Mouse (Mus musculus) heart, embryonic 11.5 days (tissue): ENCODE results near the gene Ankrd12. TPM values are rescaled to one million over a fixed set of nuclear protein-coding genes. Genes with fewer than 3 reads are reported as not detected.

Experiments
- ATAC-seq: fragments of 200-750 bp; cut with Nextera tagmentation; replicated peaks from 2 replicates; pipeline ENCODE4 v1.8.0; 2017; ENCODE audit warnings: moderate library complexity; ENCODE audit not compliant: insufficient number of reproducible peaks, low FRiP score, low TSS enrichment
- H3K27ac ChIP-seq: fragments of 300-500 bp; sonication (generic); 2 replicates; pipeline ENCODE4 v1.5.1; 2014; ENCODE audit warnings: mild to moderate bottlenecking, low read depth, low read length
- H3K27me3 ChIP-seq: fragments of 300-500 bp; sonication (generic); 2 replicates; pipeline ENCODE4 v1.6.1; 2014; ENCODE audit warnings: mild to moderate bottlenecking, low read length, mixed read lengths; ENCODE audit not compliant: control insufficient read depth, insufficient read depth
- H3K36me3 ChIP-seq: fragments of 300-500 bp; sonication (generic); 2 replicates; pipeline ENCODE4 v1.6.1; 2014; ENCODE audit warnings: mild to moderate bottlenecking, low read length, moderate library complexity, mixed read lengths; ENCODE audit not compliant: control insufficient read depth, insufficient read depth
- H3K4me1 ChIP-seq: fragments of 300-500 bp; sonication (generic); 2 replicates; pipeline ENCODE4 v1.6.1; 2014; ENCODE audit warnings: low read length; ENCODE audit not compliant: control insufficient read depth, insufficient read depth
- H3K4me2 ChIP-seq: fragments of 300-500 bp; sonication (generic); 2 replicates; pipeline ENCODE4 v1.6.1; 2014; ENCODE audit warnings: mild to moderate bottlenecking, moderate library complexity
- H3K4me3 ChIP-seq: fragments of 300-500 bp; sonication (generic); 2 replicates; pipeline ENCODE4 v1.5.1; 2014; ENCODE audit warnings: low read depth, low read length
- H3K9ac ChIP-seq: fragments of 300-500 bp; sonication (generic); 2 replicates; pipeline ENCODE4 v1.6.1; 2014; ENCODE audit warnings: mild to moderate bottlenecking, low read depth, low read length, moderate library complexity
- H3K9me3 ChIP-seq: fragments of 300-500 bp; sonication (generic); replicated peaks from 2 replicates; pipeline ENCODE4 v1.6.1; 2016; ENCODE audit warnings: low read length; ENCODE audit not compliant: control insufficient read depth
- WGBS: fragments of 180-500 bp; shearing (Covaris S2); extraction: QIAGEN DNeasy Blood & Tissue Kit; methylation state at CpG from one replicate; pipeline ENCODE4 v1.1.7; 2014; ENCODE audit not compliant: insufficient replicate concordance; 5-methylcytosine and 5-hydroxymethylcytosine counted together
- polyA plus RNA-seq: library from polyadenylated mRNA; unstranded; fragments of >200 nt; fragmentation: Nextera tagmentation; extraction: Ambion mirVana; gene quantifications from 2 replicates; pipeline ENCODE4 v1.2.1, GENCODE M21; 2014

Ankrd12 gene
- polyA plus RNA-seq, 1 experiment from 2014 or later: 17.7 TPM

DNA sequence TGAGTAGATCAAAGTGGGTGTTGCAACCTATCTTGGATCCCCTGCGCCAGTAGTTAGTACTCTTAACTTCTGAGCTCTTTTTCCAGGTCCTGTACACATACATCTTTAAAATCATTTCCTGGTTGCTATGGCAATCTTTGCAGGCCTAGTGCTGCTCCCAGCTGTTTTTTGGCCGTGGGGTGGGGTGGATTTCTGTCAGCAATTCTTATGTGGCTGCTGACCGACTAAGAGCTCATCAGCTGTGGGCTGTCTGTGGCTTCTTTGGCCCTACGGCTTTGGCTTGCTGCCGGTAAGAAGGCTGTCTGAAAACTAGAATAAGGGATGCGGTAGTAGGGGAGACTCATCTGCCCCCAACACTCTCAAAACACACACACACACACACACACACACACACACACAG lies 33.9 kb upstream of the Ankrd12 start:
- H3K4me3 ChIP-seq: peak overlapping the region; percentile 73
- H3K9ac ChIP-seq: peak overlapping the region; percentile 78; the same call in 1 of the 2 replicates
- H3K4me2 ChIP-seq: peak overlapping the region; percentile 79
- no peaks in the 10 kb centered on the region for H3K27me3 ChIP-seq
- H3K9me3 ChIP-seq: no peaks in the 10 kb centered on the region
- H3K4me1 ChIP-seq: peaks cover 5% of the 10 kb centered on the region; the same call in 1 of the 2 replicates
- peak overlapping the region; percentile 29; the same call in 1 of the 2 replicates for H3K27ac ChIP-seq
- peaks cover 3% of the 10 kb centered on the region; the same call in 1 of the 2 replicates for H3K36me3 ChIP-seq
- ATAC-seq: no peak
- 46% methylated on average over 6 of the region's 6 CpGs for WGBS

DNA sequence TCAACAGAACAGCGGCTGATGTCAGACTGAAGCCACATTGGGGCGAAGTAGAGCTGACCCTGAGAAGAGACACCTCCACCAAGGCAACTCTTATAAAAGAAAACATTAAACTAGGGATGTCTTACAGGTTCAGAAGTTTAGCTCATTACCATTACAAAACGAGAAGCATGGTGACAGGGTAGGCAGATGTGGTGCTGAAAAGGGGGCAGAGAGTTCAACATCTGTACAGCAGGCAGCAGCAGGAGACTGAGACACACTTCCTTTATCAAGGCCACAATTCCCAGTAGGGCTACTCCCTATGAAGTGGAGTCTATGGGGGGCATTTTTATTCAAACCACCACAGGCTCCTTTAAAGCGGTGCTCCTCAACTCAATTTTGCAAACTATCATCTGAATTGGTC lies 31.3 kb upstream of the Ankrd12 start:
- H3K4me1 ChIP-seq: peaks cover 5% of the 10 kb centered on the region; the same call in 1 of the 2 replicates
- 84% methylated on average over 4 of the region's 4 CpGs for WGBS
- H3K9ac ChIP-seq: no peak overlapping the region
- ATAC-seq: no peak
- H3K4me2 ChIP-seq: no peak overlapping the region
- no peak overlapping the region for H3K4me3 ChIP-seq
- no peaks in the 10 kb centered on the region for H3K9me3 ChIP-seq
- H3K27me3 ChIP-seq: no peaks in the 10 kb centered on the region
- no peaks in the 10 kb centered on the region for H3K36me3 ChIP-seq
- no peak overlapping the region for H3K27ac ChIP-seq

- no peaks in the 10 kb centered on the region for H3K36me3 ChIP-seq
- no peak overlapping the region for H3K27ac ChIP-seq
- ATAC-seq: no peak
- WGBS: 63% methylated on average over 8 of the region's 8 CpGs
- no peaks in the 10 kb centered on the region for H3K9me3 ChIP-seq
- 0 out of 2 replicates have a peak overlapping the region, but pooled peaks have one; percentile 16 for H3K9ac ChIP-seq
- peaks cover 5% of the 10 kb centered on the region; the same call in 1 of the 2 replicates for H3K4me1 ChIP-seq
- no peak overlapping the region for H3K4me2 ChIP-seq
- no peak overlapping the region for H3K4me3 ChIP-seq
- H3K27me3 ChIP-seq: no peaks in the 10 kb centered on the region
These were observed 30.6 kb upstream of the Ankrd12 start for GRCm38 (mm10) chr17:66107466-66107865.

- H3K4me3 ChIP-seq: no peak overlapping the region
- H3K9me3 ChIP-seq: no peaks in the 10 kb centered on the region
- H3K27ac ChIP-seq: no peak overlapping the region
- H3K36me3 ChIP-seq: no peaks in the 10 kb centered on the region
- no peak overlapping the region for H3K4me2 ChIP-seq
- no peak for ATAC-seq
- 51% methylated on average over 10 of the region's 10 CpGs for WGBS
- H3K4me1 ChIP-seq: no peaks in the 10 kb centered on the region
- no peaks in the 10 kb centered on the region for H3K27me3 ChIP-seq
- no peak overlapping the region for H3K9ac ChIP-seq
These were observed 29.8 kb upstream of the Ankrd12 start for GRCm38 (mm10) chr17:66106601-66107267.

DNA sequence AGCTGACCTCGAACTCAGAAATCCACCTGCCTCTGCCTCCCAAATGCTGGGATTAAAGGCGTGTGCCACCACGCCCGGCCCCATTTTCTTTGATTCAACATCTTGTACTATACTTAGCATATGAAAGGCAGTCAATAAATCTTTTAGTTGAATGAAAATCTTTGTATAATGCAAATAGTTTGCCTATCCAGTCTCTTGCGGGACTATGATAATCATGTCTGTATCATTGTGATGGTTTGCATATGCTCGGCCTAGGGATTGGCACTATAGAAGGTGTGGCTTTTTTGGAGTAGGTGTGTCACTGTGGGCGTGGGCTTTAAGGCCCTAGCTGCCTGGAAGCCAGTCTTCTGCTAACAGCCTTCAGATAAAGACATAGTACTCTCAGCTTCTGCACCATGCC lies 27.2 kb upstream of the Ankrd12 start:
- Histone ChIP-seq H3K9ac (no peak overlapping the region), H3K27me3 (no peaks in the 10 kb centered on the region), H3K4me3 (no peak overlapping the region), H3K4me2 (no peak overlapping the region), H3K36me3 (no peaks in the 10 kb centered on the region), H3K9me3 (no peaks in the 10 kb centered on the region), H3K4me1 (peaks cover 9% of the 10 kb centered on the region), H3K27ac (no peak overlapping the region)
- WGBS: 83% methylated on average over 7 of the region's 7 CpGs
- ATAC-seq: no peak

DNA sequence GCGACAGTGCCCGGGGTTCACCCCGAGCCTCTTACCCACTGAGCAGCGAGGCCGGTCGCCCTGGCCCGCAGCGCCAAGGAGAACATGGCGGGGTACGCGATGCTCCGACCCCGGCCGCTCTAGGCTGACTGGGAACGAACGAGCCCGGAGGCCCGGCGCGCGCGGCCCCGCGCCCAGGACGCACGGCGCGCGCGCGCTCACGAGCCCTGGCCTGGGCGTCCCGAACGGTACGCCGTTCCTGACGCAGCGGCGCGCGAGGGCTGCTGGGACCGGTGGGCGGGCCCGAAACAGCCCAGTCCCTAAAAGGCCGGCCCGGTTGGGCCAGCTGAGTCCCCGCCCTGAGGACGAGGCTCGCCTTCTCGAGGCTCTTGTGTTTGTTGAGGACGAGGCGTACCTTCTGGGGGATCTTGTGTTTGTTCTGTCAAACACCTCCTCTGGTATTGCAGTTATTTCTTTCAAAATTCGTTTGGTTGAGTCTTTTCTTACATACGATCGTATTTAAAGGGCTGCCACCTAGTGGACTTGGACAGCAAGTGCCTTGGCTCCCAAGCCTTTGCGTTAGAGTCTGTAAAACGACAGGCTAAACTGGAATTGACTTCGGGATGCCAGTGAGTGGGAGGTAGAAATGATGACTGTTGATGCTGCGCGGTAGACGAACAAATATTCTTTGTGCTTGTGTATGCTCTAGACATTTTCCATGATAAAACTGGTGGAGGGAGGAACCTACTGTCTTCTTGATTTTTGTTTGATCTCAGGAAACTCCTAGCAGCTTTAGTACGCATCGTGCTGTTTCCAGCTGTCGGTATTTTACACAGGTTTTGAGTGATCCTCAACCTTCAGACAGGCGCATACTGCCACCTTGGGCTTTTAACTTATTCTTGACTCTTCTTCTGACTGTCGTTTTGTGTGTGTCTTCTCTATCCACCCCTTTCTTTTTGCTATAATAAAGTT lies 24.8 kb upstream of the Ankrd12 start, which contains the start of gene Ndufv2:
TSS of gene Ndufv2 (minus strand) at position 180 of the 951 bp plus-strand sequence.
- Histone ChIP-seq H3K4me3 (peak within 1 kb of the TSS; percentile 93), H3K27me3 (no peaks in the 10 kb centered on the region), H3K9ac (peak within 1 kb of the TSS; percentile 97), H3K4me2 (peak within 1 kb of the TSS; percentile 90), H3K36me3 (no peaks in the 10 kb centered on the region), H3K4me1 (peaks cover 9% of the 10 kb centered on the region), H3K9me3 (no peaks in the 10 kb centered on the region), H3K27ac (peak within 1 kb of the TSS; percentile 97)
- peak; percentile 99 for ATAC-seq
- 2% methylated on average over 56 of the region's 67 CpGs for WGBS

GRCm38 (mm10) chr17:66100566-66101379 lies 23.9 kb upstream of the Ankrd12 start:
- H3K4me1 ChIP-seq: peaks cover 9% of the 10 kb centered on the region
- H3K4me3 ChIP-seq: peak overlapping the region; percentile 93
- no peaks in the 10 kb centered on the region for H3K9me3 ChIP-seq
- H3K9ac ChIP-seq: peak overlapping the region; percentile 97
- ATAC-seq: peak; percentile 60
- H3K27ac ChIP-seq: peak overlapping the region; percentile 97
- under 1% methylated on average over 41 of the region's 41 CpGs for WGBS
- H3K36me3 ChIP-seq: no peaks in the 10 kb centered on the region
- H3K27me3 ChIP-seq: no peaks in the 10 kb centered on the region
- H3K4me2 ChIP-seq: peak overlapping the region; percentile 90

- no peak overlapping the region for H3K4me2 ChIP-seq
These were observed 15.8 kb upstream of the Ankrd12 start for GRCm38 (mm10) chr17:66092664-66093063.

More at GRCm38 (mm10) chr17:66092664-66093063, 15.8 kb upstream of the Ankrd12 start:
- no peak for ATAC-seq
- 84% methylated on average over 3 of the region's 3 CpGs for whole genome bisulfite sequencing
- Histone ChIP-seq H3K27me3 (no peaks in the 10 kb centered on the region), H3K4me3 (no peak overlapping the region), H3K9ac (no peak overlapping the region), H3K36me3 (peaks cover 18% of the 10 kb centered on the region), H3K9me3 (no peaks in the 10 kb centered on the region), H3K4me1 (no peaks in the 10 kb centered on the region), H3K27ac (no peak overlapping the region)
